Mouse (Mus musculus) C2C12 (cell line): ENCODE data around the gene Actn1. TPM values are rescaled to one million over a fixed set of nuclear protein-coding genes. Genes with fewer than 3 reads are reported as not detected.

Experiments used
- H3K27me3 ChIP-seq: one replicate; pipeline ENCODE4 v1.6.1; 2011; ENCODE audit not compliant: control insufficient read depth, insufficient read depth, insufficient read length
- H3K36me3 ChIP-seq: one replicate; pipeline ENCODE4 v1.6.1; 2011; ENCODE audit not compliant: control insufficient read depth, insufficient read depth
- H3K4me3 ChIP-seq: one replicate; pipeline ENCODE4 v1.5.1; 2011; ENCODE audit warnings: mild to moderate bottlenecking, control low read depth; ENCODE audit not compliant: poor library complexity, insufficient read depth, severe bottlenecking
- H3K79me2 ChIP-seq: one replicate; pipeline ENCODE4 v1.6.1; 2011; ENCODE audit not compliant: control insufficient read depth, insufficient read depth
- H3K79me3 ChIP-seq: one replicate; pipeline ENCODE4 v1.6.1; 2011; ENCODE audit warnings: low read depth, control low read depth
- H3ac ChIP-seq: one replicate; pipeline ENCODE3; 2011; ENCODE audit warnings: low read depth; ENCODE audit not compliant: control insufficient read depth, insufficient read length
- CEBPB ChIP-seq: IDR thresholded peaks from one replicate; pipeline ENCODE4 v1.6.1; 2011; ENCODE audit warnings: low read depth, mild to moderate bottlenecking, control low read depth, moderate library complexity
- CTCF ChIP-seq: IDR thresholded peaks from one replicate; pipeline ENCODE4 v1.5.1; 2011; ENCODE audit not compliant: control insufficient read depth, insufficient read depth, insufficient read length
- FOSL1 ChIP-seq: IDR thresholded peaks from one replicate; pipeline ENCODE4 v1.8.0; 2011; ENCODE audit warnings: mild to moderate bottlenecking, low read length; ENCODE audit not compliant: poor library complexity, insufficient read depth, severe bottlenecking
- MAX ChIP-seq: IDR thresholded peaks from one replicate; pipeline ENCODE4 v1.6.1; 2011; ENCODE audit warnings: mild to moderate bottlenecking, control low read depth
- MYOD1 ChIP-seq: IDR thresholded peaks from one replicate; pipeline ENCODE4 v1.6.1; 2011; ENCODE audit warnings: low read depth; ENCODE audit not compliant: control insufficient read depth, insufficient read length
- MYOG ChIP-seq: IDR thresholded peaks from one replicate; pipeline ENCODE4 v1.6.1; 2011; ENCODE audit not compliant: control insufficient read depth, insufficient read length; ENCODE audit errors: extremely low read depth
- USF1 ChIP-seq: IDR thresholded peaks from one replicate; pipeline ENCODE4 v1.6.1; 2011; ENCODE audit warnings: low read depth, mild to moderate bottlenecking, control low read depth, moderate library complexity
- polyA plus RNA-seq: library from polyadenylated mRNA; unstranded; fragments of >200 nt; fragmentation: generic; extraction: Trizol; gene quantifications from one replicate; pipeline ENCODE4 v1.2.1, GENCODE M21; 2012; ENCODE audit warnings: missing spikeins

Actn1 gene
- polyA plus RNA-seq, 1 experiment, result 301 TPM

- no peak overlapping the region for H3K4me3 ChIP-seq
- TF ChIP-seq FOSL1 (no peak), MAX (no peak), MYOG (no peak), CEBPB (no peak), MYOD1 (no peak)
- no peaks in the 10 kb centered on the region for H3K27me3 ChIP-seq
- H3ac ChIP-seq, result no peak overlapping the region
- H3K79me2 ChIP-seq, result no peaks in the 10 kb centered on the region
- H3K79me3 ChIP-seq, result no peaks in the 10 kb centered on the region
- H3K36me3 ChIP-seq, result no peaks in the 10 kb centered on the region
Observed at GRCm38 (mm10) chr12:80137246-80137645, 122.9 kb downstream of the Actn1 start.

- no peak overlapping the region for H3K4me3 ChIP-seq
- no peaks in the 10 kb centered on the region for H3K36me3 ChIP-seq
- no peaks in the 10 kb centered on the region for H3K27me3 ChIP-seq
- no peaks in the 10 kb centered on the region for H3K79me2 ChIP-seq
- no peak for TF ChIP-seq CEBPB
- TF ChIP-seq CTCF, result no peak
- TF ChIP-seq MAX, result no peak
- no peak for TF ChIP-seq FOSL1
- no peak for TF ChIP-seq MYOD1
- TF ChIP-seq MYOG, result no peak
- TF ChIP-seq USF1, result no peak
- H3K79me3 ChIP-seq, result peaks cover 1% of the 10 kb centered on the region
- no peak overlapping the region for H3ac ChIP-seq
Observed at GRCm38 (mm10) chr12:80136264-80136930, 123.8 kb downstream of the Actn1 start.

- TF ChIP-seq MYOD1 (no peak), MYOG (no peak)
- H3K36me3 ChIP-seq, result no peaks in the 10 kb centered on the region
- no peaks in the 10 kb centered on the region for H3K27me3 ChIP-seq
- no peaks in the 10 kb centered on the region for H3K79me2 ChIP-seq
- H3K79me3 ChIP-seq, result peaks cover 1% of the 10 kb centered on the region
- no peak overlapping the region for H3K4me3 ChIP-seq
- no peak overlapping the region for H3ac ChIP-seq
Observed at GRCm38 (mm10) chr12:80135173-80135572, 125.0 kb downstream of the Actn1 start.

GRCm38 (mm10) chr12:80133011-80133545, 127.1 kb downstream of the Actn1 start:
- Histone ChIP-seq H3K79me2 (no peaks in the 10 kb centered on the region), H3K27me3 (no peaks in the 10 kb centered on the region), H3K36me3 (no peaks in the 10 kb centered on the region), H3K79me3 (peaks cover 1% of the 10 kb centered on the region), H3K4me3 (no peak overlapping the region), H3ac (no peak overlapping the region)
- TF ChIP-seq FOSL1 (no peak), MAX (no peak), MYOD1 (no peak), USF1 (no peak), CEBPB (no peak), MYOG (no peak), CTCF (no peak)

GRCm38 (mm10) chr12:80132250-80133003, 127.7 kb downstream of the Actn1 start:
- H3K79me2 ChIP-seq, result no peaks in the 10 kb centered on the region
- H3ac ChIP-seq, result peak overlapping the region; percentile 97
- no peaks in the 10 kb centered on the region for H3K27me3 ChIP-seq
- H3K36me3 ChIP-seq, result no peaks in the 10 kb centered on the region
- peaks cover 1% of the 10 kb centered on the region for H3K79me3 ChIP-seq
- TF ChIP-seq MAX (peak; percentile 46), USF1 (no peak), CEBPB (no peak), FOSL1 (no peak), MYOG (no peak), MYOD1 (no peak), CTCF (peak; percentile 98)
- peak overlapping the region; percentile 30 for H3K4me3 ChIP-seq
